Mouse (Mus musculus): ENCODE measurements around the gene 4930564D02Rik. TPM values are rescaled to one million over a fixed set of nuclear protein-coding genes. Genes with fewer than 3 reads are reported as not detected.
A peak's percentile ranks its signal among the peaks of the same experiment; 100 is the strongest.

4930564D02Rik gene
- total RNA-seq (2021): not detected

- intact Hi-C loops (cut with DNase I): no loop called here
- no peak for DNase-seq
Measured at GRCm38 (mm10) chr3:105066544-105066943, at the start of gene 4930564D02Rik. TSS of gene 4930564D02Rik (plus strand) at chr3:105066844.

GRCm38 (mm10) chr3:105017314-105017713, 49.3 kb upstream of the 4930564D02Rik start:
- intact Hi-C loops (cut with DNase I): no loop called here
- DNase-seq: no peak

GRCm38 (mm10) chr3:105018085-105018782, 48.4 kb upstream of the 4930564D02Rik start:
- no peak for DNase-seq
- intact Hi-C loops (cut with DNase I): loop anchor here (1.0 kb wide), 1 partner anchor 33 kb away; no protein-coding TSS in a partner anchor

GRCm38 (mm10) chr3:105018783-105019105, 47.9 kb upstream of the 4930564D02Rik start:
- DNase-seq: no peak
- intact Hi-C loops (cut with DNase I): loop anchor here (1.0 kb wide), 1 partner anchor 33 kb away; no protein-coding TSS in a partner anchor

GRCm38 (mm10) chr3:105019826-105020692, 46.6 kb upstream of the 4930564D02Rik start:
- intact Hi-C loops (cut with DNase I): no loop called here
- DNase-seq: peak; percentile 56 to 71

- intact Hi-C loops (cut with DNase I): loop anchor here (2.0 kb wide), 2 partner anchors 15 to 27 kb away; no protein-coding TSS in a partner anchor
- no peak for DNase-seq
Measured at GRCm38 (mm10) chr3:105023371-105024005, 43.2 kb upstream of the 4930564D02Rik start.

- DNase-seq: peak in 1 of 2 experiments; percentile 14
- intact Hi-C loops (cut with DNase I): loop anchor here (2.0 kb wide), 1 partner anchor 14 kb away; no protein-coding TSS in a partner anchor
Measured at GRCm38 (mm10) chr3:105036281-105036847, 30.3 kb upstream of the 4930564D02Rik start.

GRCm38 (mm10) chr3:105037240-105037770, 29.3 kb upstream of the 4930564D02Rik start:
- intact Hi-C loops (cut with DNase I): loop anchor here (2.0 kb wide), 1 partner anchor 13 kb away; no protein-coding TSS in a partner anchor
- DNase-seq: peak in 1 of 2 experiments; percentile 14

GRCm38 (mm10) chr3:105040002-105040401, 26.6 kb upstream of the 4930564D02Rik start:
- intact Hi-C loops (cut with DNase I): no loop called here
- DNase-seq: peak in 1 of 2 experiments; percentile 1

- intact Hi-C loops (cut with DNase I): no loop called here
- peak in 1 of 2 experiments; percentile 7 for DNase-seq
Measured at GRCm38 (mm10) chr3:105040983-105041625, 25.5 kb upstream of the 4930564D02Rik start.

- DNase-seq: peak in 1 of 2 experiments; percentile 7
- intact Hi-C loops (cut with DNase I): no loop called here
Measured at GRCm38 (mm10) chr3:105043746-105044145, 22.9 kb upstream of the 4930564D02Rik start.

- DNase-seq: peak in 1 of 2 experiments; percentile 22
- intact Hi-C loops (cut with DNase I): no loop called here
Measured at GRCm38 (mm10) chr3:105046870-105047269, 19.8 kb upstream of the 4930564D02Rik start.

- peak; percentile 73 to 75 for DNase-seq
- intact Hi-C loops (cut with DNase I): no loop called here
Measured at GRCm38 (mm10) chr3:105047616-105048015, 19.0 kb upstream of the 4930564D02Rik start.

GRCm38 (mm10) chr3:105049848-105050247, 16.8 kb upstream of the 4930564D02Rik start:
- intact Hi-C loops (cut with DNase I): loop anchor here (2.0 kb wide), 2 partner anchors 13 to 27 kb away; no protein-coding TSS in a partner anchor
- DNase-seq: no peak

- intact Hi-C loops (cut with DNase I): loop anchor here (1.0 to 2.0 kb wide), 3 partner anchors 14 to 33 kb away; no protein-coding TSS in a partner anchor
- no peak for DNase-seq
Measured at GRCm38 (mm10) chr3:105051103-105051502, 15.5 kb upstream of the 4930564D02Rik start.

- intact Hi-C loops (cut with DNase I): no loop called here
- no peak for DNase-seq
Measured at GRCm38 (mm10) chr3:105052171-105052936, 14.3 kb upstream of the 4930564D02Rik start.

- intact Hi-C loops (cut with DNase I): no loop called here
- DNase-seq: peak; percentile 99
Measured at GRCm38 (mm10) chr3:105052937-105053697, 13.5 kb upstream of the 4930564D02Rik start, which contains the start of gene Cttnbp2nl. TSS of gene Cttnbp2nl (minus strand) at chr3:105053146.

- no peak for DNase-seq
- intact Hi-C loops (cut with DNase I): no loop called here
Measured at GRCm38 (mm10) chr3:105053698-105054001, 13.0 kb upstream of the 4930564D02Rik start.

Measured in heart, postnatal 36 days (tissue).